Mouse (Mus musculus) limb, embryonic 10.5 days (tissue): ENCODE measurements at regions not wholly inside any gene's neighbourhood (a gene's known extent, or its start where the extent isn't known, plus 50 kb on each side); places are given as distances from the start of the nearest gene placed in this dataset.
A peak's percentile ranks its signal among the peaks of the same experiment; 100 is the strongest.

Experiments used
- DNase-seq: peaks from one replicate; pipeline ENCODE4 v3.0.0-alpha.2; 2017; ENCODE audit warnings: low spot score
- H3K27ac ChIP-seq: fragments of 300-500 bp; sonication (generic); 2 replicates; pipeline ENCODE4 v1.5.1; 2016; ENCODE audit warnings: mild to moderate bottlenecking
- H3K27me3 ChIP-seq: fragments of 300-500 bp; sonication (generic); 2 replicates; pipeline ENCODE4 v1.6.1; 2016; ENCODE audit warnings: low read depth, mild to moderate bottlenecking; ENCODE audit not compliant: poor library complexity, severe bottlenecking
- H3K36me3 ChIP-seq: fragments of 300-500 bp; sonication (generic); 2 replicates; pipeline ENCODE4 v1.6.1; 2016; ENCODE audit warnings: mild to moderate bottlenecking, moderate library complexity
- H3K4me1 ChIP-seq: fragments of 300-500 bp; sonication (generic); 2 replicates; pipeline ENCODE4 v1.6.1; 2016
- H3K4me3 ChIP-seq: fragments of 300-500 bp; sonication (generic); 2 replicates; pipeline ENCODE4 v1.5.1; 2016; ENCODE audit warnings: mild to moderate bottlenecking, moderate library complexity
- H3K9me3 ChIP-seq: fragments of 300-500 bp; sonication (generic); replicated peaks from 2 replicates; pipeline ENCODE4 v1.6.1; 2016; ENCODE audit warnings: mild to moderate bottlenecking
- WGBS: fragments of 180-500 bp; shearing (Covaris S2); methylation state at CpG from one replicate; pipeline ENCODE4 v1.1.7; 2016; 5-methylcytosine and 5-hydroxymethylcytosine counted together

- no peak for DNase-seq
- H3K27me3 ChIP-seq: 0 out of 2 replicates have a peak, but pooled peaks cover 14% of the 10 kb centered on the region
- H3K4me1 ChIP-seq: peaks cover 19% of the 10 kb centered on the region
- no peaks in the 10 kb centered on the region for H3K9me3 ChIP-seq
- H3K36me3 ChIP-seq: no peaks in the 10 kb centered on the region
- no peak overlapping the region for H3K4me3 ChIP-seq
- H3K27ac ChIP-seq: 0 out of 2 replicates have a peak overlapping the region, but pooled peaks have one; percentile 26
- WGBS: 72% methylated on average over 6 of the region's 6 CpGs
Observed at GRCm38 (mm10) chr16:93072156-93072555, 246.2 kb upstream of the Runx1 start.

GRCm38 (mm10) chr16:93071726-93072125, 245.8 kb upstream of the Runx1 start:
- Histone ChIP-seq H3K9me3 (no peaks in the 10 kb centered on the region), H3K27me3 (0 out of 2 replicates have a peak, but pooled peaks cover 14% of the 10 kb centered on the region), H3K27ac (no peak overlapping the region), H3K4me3 (no peak overlapping the region), H3K4me1 (peaks cover 19% of the 10 kb centered on the region), H3K36me3 (no peaks in the 10 kb centered on the region)
- WGBS: 69% methylated on average over 6 of the region's 6 CpGs
- DNase-seq: no peak

GRCm38 (mm10) chr16:93066821-93067220, 240.9 kb upstream of the Runx1 start:
- Histone ChIP-seq H3K27ac (no peak overlapping the region), H3K4me3 (no peak overlapping the region), H3K9me3 (no peaks in the 10 kb centered on the region), H3K36me3 (no peaks in the 10 kb centered on the region), H3K4me1 (peaks cover 10% of the 10 kb centered on the region), H3K27me3 (no peaks in the 10 kb centered on the region)
- DNase-seq: no peak
- WGBS: 90% methylated on average over 2 of the region's 2 CpGs

- Histone ChIP-seq H3K9me3 (no peaks in the 10 kb centered on the region), H3K4me3 (no peak overlapping the region), H3K27me3 (no peaks in the 10 kb centered on the region), H3K27ac (no peak overlapping the region), H3K4me1 (0 out of 2 replicates have a peak, but pooled peaks cover 3% of the 10 kb centered on the region), H3K36me3 (no peaks in the 10 kb centered on the region)
- no peak for DNase-seq
- WGBS: 76% methylated on average over 4 of the region's 4 CpGs
Observed at GRCm38 (mm10) chr16:93061475-93062179, 235.7 kb upstream of the Runx1 start.

DNA sequence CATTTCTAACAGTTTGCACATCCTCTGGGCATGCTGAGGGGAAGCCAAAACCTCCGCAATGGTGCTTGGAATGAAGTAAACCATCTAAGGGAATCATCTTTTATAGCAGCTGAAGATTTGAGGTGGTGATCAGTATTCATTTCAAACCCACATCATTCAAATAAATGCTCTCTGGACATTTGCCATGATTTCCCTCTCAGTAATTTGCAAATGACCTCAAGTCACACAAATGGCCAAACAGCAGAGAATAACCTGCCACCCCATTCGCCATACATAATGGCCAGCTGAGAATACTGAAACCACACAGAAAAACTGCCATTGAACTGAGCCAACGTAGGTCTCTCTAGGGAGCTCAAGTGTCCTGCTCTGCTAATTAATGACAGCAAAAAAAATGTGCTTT, 230.3 kb upstream of the Runx1 start:
- WGBS: 82% methylated on average over 3 of the region's 3 CpGs
- no peak overlapping the region for H3K4me3 ChIP-seq
- peaks cover 9% of the 10 kb centered on the region for H3K4me1 ChIP-seq
- H3K27ac ChIP-seq: no peak overlapping the region
- no peaks in the 10 kb centered on the region for H3K9me3 ChIP-seq
- H3K36me3 ChIP-seq: no peaks in the 10 kb centered on the region
- H3K27me3 ChIP-seq: no peaks in the 10 kb centered on the region
- no peak for DNase-seq

DNA sequence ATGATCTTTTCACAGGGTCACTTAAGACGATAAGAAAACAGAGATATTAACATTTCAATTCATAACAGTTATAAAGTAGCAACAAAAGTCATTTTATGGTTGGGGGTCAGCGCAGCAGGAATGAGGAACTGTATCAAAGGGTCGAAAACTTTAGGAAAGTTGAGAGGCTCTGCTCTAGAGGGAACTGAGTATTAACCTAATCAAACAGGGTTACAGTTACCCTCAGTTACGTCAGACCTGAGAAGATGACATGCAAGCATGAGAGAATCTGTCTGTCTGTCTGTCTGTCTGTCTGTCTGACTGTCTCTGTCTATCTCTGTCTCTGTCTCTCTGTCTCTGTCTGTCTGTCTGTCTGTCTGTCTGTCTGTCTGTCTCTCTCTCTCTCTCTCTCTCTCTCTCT, 229.6 kb upstream of the Runx1 start:
- Histone ChIP-seq H3K36me3 (no peaks in the 10 kb centered on the region), H3K27me3 (no peaks in the 10 kb centered on the region), H3K4me1 (peaks cover 9% of the 10 kb centered on the region), H3K4me3 (no peak overlapping the region), H3K27ac (no peak overlapping the region), H3K9me3 (no peaks in the 10 kb centered on the region)
- no peak for DNase-seq
- WGBS: 86% methylated on average over 4 of the region's 4 CpGs

- Histone ChIP-seq H3K27me3 (no peaks in the 10 kb centered on the region), H3K36me3 (no peaks in the 10 kb centered on the region), H3K9me3 (no peaks in the 10 kb centered on the region), H3K4me1 (peaks cover 18% of the 10 kb centered on the region), H3K27ac (no peak overlapping the region), H3K4me3 (no peak overlapping the region)
- 87% methylated on average over 6 of the region's 6 CpGs for WGBS
- DNase-seq: no peak
Observed at GRCm38 (mm10) chr16:93051233-93051632, 225.3 kb upstream of the Runx1 start.

DNA sequence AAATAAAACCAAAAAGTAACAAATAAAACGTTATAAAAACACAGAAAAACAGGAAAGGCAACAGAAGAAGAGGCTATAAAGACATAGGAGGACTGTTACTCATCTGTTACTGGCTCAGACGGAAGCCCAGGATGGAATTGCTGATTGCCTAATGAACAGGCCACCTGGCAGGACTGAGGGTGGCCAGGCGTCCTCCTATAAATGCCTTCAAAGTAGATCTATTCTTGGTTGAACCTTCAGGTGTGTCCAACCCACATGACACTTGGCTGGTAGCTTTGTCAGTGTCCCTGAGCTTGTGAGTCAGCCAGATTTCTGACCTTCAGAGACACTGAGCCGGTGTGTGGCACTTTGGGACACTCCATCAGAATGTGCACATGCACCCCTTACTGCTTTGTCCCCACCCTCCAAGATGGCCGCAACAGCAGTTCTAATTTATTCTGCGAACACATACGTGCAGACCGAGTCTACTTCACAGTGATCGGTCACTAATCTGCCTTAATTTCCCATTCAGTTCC, 222.5 kb upstream of the Runx1 start:
- DNase-seq: no peak
- no peaks in the 10 kb centered on the region for H3K36me3 ChIP-seq
- H3K4me3 ChIP-seq: no peak overlapping the region
- peaks cover 12% of the 10 kb centered on the region for H3K4me1 ChIP-seq
- H3K27ac ChIP-seq: no peak overlapping the region
- H3K9me3 ChIP-seq: no peaks in the 10 kb centered on the region
- 0 out of 2 replicates have a peak, but pooled peaks cover 8% of the 10 kb centered on the region for H3K27me3 ChIP-seq
- 83% methylated on average over 9 of the region's 9 CpGs for WGBS

- WGBS: 79% methylated on average over 1 of the region's 1 CpGs
- no peaks in the 10 kb centered on the region for H3K36me3 ChIP-seq
- no peak overlapping the region for H3K27ac ChIP-seq
- H3K9me3 ChIP-seq: no peaks in the 10 kb centered on the region
- no peak overlapping the region for H3K4me3 ChIP-seq
- peaks cover 21% of the 10 kb centered on the region for H3K4me1 ChIP-seq
- H3K27me3 ChIP-seq: 0 out of 2 replicates have a peak, but pooled peaks cover 8% of the 10 kb centered on the region
- no peak for DNase-seq
Observed at GRCm38 (mm10) chr16:93047594-93047993, 221.6 kb upstream of the Runx1 start.

DNA sequence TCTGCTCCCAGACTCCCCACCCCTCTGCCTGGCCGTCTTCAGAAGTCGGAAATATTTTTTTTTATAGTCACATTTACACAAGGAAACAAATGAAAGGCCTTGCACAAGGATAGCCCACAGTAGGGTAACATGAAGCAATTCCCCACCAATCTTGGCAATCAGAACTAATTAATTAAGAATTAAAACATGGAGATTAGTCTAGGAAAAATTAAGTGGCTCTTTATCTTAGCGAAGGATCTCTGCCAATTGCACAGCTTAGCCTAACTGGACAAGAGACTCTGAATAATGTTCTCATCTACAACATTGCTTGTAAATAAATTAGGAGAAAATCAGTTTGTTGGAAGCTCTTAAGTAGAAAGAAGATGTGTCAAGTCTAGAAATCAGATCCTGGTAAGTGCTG, 220.3 kb upstream of the Runx1 start:
- Histone ChIP-seq H3K36me3 (no peaks in the 10 kb centered on the region), H3K9me3 (no peaks in the 10 kb centered on the region), H3K27me3 (0 out of 2 replicates have a peak, but pooled peaks cover 8% of the 10 kb centered on the region), H3K27ac (no peak overlapping the region), H3K4me3 (no peak overlapping the region), H3K4me1 (peaks cover 24% of the 10 kb centered on the region)
- DNase-seq: no peak
- WGBS: 94% methylated on average over 3 of the region's 3 CpGs

GRCm38 (mm10) chr16:93043355-93043754, 217.4 kb upstream of the Runx1 start:
- Histone ChIP-seq H3K4me3 (no peak overlapping the region), H3K4me1 (peaks cover 20% of the 10 kb centered on the region), H3K27me3 (0 out of 2 replicates have a peak, but pooled peaks cover 8% of the 10 kb centered on the region), H3K27ac (peak overlapping the region; percentile 53), H3K9me3 (no peaks in the 10 kb centered on the region), H3K36me3 (no peaks in the 10 kb centered on the region)
- 26% methylated on average over 9 of the region's 9 CpGs for WGBS
- no peak for DNase-seq

- Histone ChIP-seq H3K4me3 (no peak overlapping the region), H3K27ac (peak overlapping the region; percentile 53), H3K36me3 (no peaks in the 10 kb centered on the region), H3K9me3 (no peaks in the 10 kb centered on the region), H3K27me3 (0 out of 2 replicates have a peak, but pooled peaks cover 8% of the 10 kb centered on the region), H3K4me1 (peaks cover 16% of the 10 kb centered on the region)
- no peak for DNase-seq
- 54% methylated on average over 6 of the region's 6 CpGs for WGBS
Observed at GRCm38 (mm10) chr16:93042941-93043340, 217.0 kb upstream of the Runx1 start.

DNA sequence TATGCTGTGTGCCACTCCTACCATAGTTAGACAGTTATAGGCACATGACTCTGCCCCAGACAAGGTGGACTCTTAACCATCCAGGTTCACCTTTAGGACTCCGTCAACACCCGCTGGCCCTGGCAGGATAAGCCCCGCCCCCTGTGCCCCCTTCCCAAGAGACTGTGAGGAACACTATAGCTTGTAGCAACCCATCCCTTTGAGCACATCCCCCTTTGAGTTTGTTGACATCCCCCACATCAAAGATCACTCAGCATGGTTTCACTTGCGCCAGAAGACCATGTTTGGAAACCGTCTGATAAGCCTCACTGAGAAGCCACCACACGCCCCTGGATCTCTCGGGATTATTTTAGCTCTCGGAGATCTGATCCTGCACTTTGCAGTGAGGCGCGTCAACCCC, 216.5 kb upstream of the Runx1 start:
- Histone ChIP-seq H3K4me1 (peaks cover 14% of the 10 kb centered on the region), H3K36me3 (no peaks in the 10 kb centered on the region), H3K27me3 (0 out of 2 replicates have a peak, but pooled peaks cover 8% of the 10 kb centered on the region), H3K9me3 (no peaks in the 10 kb centered on the region), H3K4me3 (no peak overlapping the region), H3K27ac (peak overlapping the region; percentile 53)
- WGBS: 78% methylated on average over 10 of the region's 10 CpGs
- DNase-seq: no peak
